Mouse (Mus musculus): ENCODE data around the gene Zbtb38.
A peak's percentile ranks its signal among the peaks of the same experiment; 100 is the strongest.

Zbtb38 gene

DNA sequence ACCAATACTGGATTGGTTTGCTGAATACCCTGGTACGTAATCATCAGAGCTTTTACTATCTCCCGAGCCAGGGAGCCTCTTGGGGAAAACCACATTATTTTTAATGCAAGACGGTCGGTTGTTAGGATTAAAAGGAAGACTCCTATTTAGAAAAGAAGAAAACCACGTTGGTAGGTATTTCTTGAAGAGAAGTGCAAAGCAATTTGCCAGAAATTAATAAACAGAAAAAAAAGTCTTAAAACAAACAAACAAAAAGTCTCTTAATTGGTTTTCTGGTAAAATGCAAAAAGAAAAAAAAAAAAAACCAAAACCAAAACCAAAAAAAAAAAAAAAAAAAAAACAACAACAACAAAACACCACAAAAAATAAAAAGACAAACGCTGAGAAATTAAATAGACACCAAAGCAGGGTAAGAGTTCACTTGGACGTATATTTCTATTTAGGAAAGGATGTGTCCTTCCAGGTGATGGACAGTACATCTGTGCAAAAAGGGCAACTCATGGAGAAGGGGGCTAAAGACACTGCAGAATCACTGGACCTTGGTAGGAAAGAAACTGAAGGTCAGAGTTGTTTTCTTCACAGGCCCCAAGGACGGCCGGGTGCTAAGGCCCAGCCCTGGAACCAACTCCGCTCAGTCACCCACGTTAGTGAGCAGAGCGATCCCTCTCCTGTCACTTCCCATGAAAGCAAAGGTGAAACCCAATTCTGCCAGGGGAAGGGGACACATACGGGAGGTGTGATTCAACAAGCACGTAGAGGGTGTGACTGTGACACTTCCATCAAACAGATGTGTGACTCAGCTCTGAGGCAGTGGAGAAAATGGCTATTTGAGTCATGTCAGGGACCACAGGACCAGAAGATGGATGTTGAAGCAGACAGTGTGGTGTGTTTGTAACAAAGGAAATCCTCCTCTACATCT lies 38.9 kb downstream of the Zbtb38 start:
- DNase-seq: no peak

DNA sequence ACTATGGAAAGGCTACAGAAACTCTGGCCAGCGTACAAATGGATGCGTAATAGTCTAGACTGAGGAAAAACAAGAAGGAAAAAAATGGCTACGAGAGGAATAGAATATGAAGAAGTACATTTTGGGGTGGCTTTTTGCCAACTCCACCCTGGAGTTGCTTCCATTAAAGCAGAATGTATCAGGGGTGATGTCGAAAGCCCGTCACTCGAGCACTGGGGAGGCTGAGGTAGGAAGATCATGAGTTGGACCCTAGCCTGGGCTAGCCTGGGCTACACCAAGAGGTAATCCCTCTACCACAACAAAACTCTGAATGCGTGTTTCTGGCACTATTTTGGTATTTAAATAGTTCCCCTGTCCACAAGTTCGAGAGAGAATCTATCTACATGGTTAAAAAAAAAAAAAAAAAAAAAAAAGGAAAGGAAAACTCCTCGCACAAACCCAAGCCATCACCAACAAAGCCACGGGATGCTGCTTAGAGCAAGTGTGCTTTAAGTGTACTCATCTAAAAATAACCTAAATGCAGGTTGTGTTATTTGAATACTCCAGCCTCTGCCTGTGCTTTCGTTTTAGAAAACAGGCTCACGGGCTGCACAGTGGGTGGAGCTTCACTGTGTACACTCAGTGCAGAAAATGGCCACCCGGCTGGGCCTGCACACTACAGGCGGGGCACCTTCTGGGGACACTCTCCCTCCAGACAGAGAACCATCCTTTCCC lies 39.7 kb downstream of the Zbtb38 start:
- no peak for DNase-seq

DNA sequence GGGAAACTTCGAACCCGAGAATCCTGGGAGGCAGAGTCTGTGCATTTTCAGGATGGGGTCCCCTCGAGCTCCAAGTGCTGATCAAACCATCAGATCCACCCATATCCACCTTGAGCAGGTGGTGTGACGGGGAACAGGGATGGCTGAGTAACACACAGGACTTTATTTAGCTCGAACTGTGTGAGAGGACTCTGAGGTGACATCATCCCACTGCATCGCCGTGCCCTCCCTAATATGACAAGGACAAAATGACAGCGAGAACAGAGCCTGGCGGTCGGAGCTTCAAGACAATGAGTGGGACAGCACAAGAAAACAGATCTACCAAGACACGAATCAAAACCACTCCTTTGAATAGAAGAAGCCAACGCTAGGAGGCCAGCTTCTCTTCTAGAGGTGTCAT lies 40.6 kb downstream of the Zbtb38 start:
- DNase-seq: no peak

DNA sequence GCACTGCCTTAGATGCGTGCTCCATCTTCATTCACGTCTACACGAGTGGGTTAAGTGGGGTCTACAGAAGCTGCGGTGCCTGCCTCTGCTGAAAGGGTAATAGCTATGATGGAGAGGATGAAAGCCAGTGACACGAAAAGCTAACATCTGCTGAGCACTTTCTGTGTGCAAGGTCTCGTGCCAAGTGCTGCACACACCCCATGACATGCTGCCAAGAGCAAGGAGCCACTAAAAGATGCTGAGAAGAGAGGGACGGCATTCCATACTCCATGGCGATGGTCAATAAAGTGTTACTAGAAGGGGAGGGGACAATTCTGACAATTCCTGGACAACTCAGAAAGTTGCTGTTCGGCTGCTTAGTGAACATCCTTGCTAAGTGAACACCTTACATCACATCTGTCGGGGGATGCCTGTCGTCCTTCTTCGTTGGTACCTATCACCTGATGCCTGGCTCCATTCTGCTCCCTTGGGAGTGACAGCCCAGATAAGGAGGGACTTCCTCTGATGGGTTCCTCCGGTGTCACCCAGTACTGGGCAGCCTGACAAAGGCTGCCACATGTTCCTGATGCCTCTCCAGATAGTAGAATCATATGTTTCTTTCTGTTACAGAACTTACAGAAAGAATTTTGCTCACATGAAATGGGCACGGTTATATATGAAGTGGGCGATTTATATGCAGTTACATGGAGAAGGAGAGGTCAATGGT lies 42.2 kb downstream of the Zbtb38 start:
- DNase-seq: no peak

DNA sequence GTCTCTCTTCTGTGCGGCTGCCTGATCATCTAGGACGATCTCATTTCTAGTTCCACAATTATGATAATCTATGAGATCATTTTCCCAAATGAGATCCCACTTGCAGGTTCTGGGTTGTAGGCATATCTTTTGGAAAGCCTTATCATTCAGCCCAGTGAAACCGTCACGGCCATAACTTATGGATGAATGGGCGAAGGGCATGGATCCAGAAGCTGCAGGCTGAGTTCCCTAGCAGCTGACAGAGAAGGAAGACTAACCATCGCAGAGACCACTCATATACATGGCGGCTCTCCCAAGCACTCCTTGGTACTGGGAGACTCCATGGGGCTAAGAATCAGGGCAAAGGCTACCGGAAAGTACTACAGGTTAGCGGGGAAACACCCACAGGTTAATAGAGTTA lies 43.7 kb downstream of the Zbtb38 start:
- DNase-seq: peak in 1 of 2 experiments; percentile 44

DNA sequence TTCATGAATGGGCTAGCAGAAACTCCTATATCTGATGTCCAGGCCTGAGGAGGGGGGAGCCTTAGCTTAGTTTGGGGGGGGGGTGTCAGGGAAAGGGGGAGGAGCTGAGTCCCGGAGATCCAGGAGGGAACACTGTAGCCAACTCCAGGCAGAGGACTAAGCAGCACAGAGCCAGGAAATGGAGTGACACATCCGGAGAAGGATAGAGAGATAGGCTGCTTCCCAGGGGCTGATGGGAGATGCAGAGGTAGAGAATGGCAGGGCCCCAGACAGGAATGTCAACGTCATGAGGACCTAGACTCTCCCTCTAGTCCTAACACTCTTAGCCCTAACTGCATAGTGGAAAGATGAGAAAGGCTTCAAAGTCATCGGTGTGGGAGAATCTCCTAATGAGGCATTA lies 44.7 kb downstream of the Zbtb38 start:
- no peak for DNase-seq

DNA sequence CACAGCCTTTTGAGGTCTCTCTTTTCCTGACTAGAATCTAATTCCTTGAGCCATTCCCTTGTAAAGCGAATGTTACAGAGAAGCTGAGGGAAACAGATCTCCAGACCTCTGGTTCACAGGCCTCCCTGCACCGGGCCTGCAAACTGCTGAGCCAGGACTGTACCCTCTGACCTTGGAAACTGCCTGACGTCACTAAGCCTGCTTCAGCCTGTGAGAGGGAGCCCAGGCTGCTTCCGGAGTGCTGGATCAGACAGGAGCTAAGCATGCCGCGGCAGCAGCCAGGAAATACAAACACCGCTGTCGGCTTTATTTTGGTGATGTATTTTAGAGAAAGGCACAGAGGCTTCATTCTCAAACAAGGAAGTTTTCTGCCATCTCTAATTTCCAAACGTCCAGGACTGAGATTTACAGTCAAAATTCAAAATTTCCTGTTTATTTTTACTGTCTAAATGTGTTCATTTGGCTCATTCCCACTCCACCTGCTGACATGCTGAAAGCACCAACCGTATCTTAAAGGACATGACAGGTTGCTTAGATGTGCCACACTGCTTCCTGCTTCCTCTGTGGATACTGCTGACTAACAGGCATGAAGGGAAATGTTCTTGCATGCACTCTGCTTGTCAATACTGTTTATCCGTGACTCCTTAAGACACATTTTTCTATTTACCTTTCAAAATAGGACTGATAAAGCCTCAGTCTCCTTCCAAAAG lies 46.9 kb downstream of the Zbtb38 start:
- DNase-seq: peak in 1 of 2 experiments; percentile 57

DNA sequence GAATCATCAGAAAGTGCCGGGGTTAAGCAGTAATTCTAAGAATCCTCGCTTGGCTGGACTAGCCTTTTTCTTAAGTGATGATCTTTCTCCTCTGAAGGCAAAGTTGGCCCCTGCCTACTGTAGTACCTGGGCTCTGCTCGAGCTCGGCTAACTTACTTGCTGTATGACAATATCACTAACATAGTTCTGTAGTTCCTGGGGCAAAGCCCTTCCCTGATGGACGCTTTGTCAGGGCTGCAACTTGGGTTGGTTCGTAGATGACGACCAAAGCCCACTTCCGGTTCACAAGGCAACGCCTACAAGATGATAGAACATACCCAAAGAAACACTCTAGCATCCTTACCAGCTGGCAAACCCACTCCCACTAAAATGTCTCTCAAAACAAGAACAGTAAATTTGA lies 47.7 kb downstream of the Zbtb38 start:
- DNase-seq: no peak

DNA sequence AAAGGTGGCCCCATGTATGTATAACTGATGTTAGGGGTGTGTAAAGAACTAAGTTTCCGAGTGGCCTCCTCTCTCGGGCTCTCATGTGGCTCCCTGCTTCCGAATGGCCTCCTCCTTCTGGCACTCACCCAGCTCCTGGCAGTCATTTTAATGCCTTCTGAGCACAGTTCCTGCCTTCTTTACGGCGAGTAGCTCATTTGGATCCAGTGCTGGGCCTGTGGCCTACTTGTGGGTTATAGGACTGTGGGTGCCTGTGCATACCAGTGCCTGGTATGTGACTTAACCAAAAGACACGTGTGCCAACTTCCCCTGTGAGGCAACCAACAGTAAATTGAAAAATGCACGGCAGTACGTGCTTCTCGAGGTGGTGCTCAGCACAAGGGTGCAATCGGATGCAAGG lies 50.7 kb downstream of the Zbtb38 start:
- peak in 1 of 2 experiments; percentile 54 for DNase-seq

DNA sequence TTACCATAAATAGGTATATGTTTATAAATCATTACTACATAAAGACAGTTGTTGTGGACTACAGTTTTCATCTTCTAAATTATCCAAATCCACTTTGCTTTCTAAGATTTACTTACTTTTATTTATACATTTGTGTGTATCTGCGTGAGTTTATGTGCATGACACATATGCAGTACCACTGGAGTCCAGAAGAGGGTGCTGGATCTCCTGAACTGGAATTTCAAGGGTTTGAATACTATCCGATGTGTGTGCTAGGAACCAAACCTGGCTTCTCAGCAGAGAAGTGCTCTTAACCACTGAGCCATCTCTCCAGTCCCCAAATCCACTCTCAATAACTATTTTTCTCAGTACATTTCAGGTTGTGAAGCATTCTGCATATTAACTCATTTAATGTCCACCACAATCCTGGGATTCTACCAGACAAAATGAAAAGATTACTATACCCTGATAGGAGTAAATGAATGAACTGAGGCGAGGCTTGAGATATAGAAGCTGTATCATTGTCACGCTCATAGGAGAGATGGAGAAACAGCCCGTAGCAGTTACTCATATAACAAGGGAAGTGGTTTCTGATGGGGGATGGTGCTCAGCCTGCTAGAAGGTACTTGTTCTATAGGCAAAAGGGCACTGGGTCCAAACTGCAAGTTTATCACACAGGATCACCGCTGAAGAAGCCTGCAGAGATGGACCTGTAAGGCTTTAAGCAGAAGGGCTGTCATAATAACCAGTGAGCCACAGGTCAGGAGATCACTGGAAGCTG lies 53.2 kb downstream of the Zbtb38 start:
- DNase-seq: peak in 1 of 2 experiments; percentile 23

DNA sequence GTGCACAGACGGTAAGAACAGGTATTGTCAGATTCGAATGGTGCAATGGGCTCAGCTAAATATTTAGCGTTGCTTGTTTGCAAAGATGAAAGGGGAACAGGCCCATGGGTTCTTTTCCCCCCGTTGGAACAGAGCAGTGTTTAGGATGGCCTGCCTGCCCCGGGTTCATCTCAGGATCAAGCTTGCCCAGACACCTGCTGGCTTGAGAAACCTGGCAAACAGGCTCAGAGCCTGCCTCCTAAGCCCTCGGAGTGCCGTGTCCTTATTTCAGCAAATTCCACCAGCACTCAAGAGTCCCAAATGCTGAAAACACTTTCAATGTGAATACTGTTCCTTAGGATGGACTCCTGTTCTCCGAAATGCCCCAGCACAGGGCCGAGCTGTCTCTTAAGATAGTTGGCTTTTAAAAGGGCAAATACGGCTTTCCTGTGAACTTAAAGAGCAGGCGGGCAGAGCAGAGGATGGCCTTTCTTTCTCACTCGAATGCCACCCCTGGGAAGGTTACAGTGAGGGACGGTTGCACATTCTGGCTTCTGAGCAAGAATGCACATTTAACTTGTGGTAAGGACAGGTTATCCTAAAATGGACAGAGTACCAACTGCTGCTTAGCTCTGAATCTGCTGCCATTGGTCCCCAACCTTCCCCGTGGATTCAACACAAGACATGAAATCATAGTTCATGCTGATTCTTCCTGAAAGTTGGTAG lies 55.7 kb downstream of the Zbtb38 start:
- DNase-seq: peak; percentile 53 to 64

DNA sequence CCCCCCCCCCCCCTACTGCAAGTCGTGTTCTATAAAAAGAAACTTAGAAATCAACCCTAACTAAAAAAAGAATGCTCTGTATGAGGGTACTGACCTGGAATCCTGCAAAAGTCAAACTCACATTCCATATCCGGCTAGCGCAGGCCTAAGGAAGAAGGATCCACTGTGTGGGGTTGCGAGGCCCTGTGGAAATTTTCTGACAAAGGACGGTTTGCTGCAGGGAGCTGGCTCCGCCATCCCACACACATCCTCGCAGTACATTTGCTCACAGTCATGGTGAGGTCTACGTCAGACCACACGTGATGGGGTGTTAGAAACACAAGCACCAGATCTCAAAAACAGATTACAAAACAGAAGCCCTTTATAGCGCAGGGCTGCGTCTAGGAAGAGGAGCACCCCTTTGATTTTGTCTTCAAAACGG lies 56.5 kb downstream of the Zbtb38 start:
- DNase-seq: peak in 1 of 2 experiments; percentile 39

DNA sequence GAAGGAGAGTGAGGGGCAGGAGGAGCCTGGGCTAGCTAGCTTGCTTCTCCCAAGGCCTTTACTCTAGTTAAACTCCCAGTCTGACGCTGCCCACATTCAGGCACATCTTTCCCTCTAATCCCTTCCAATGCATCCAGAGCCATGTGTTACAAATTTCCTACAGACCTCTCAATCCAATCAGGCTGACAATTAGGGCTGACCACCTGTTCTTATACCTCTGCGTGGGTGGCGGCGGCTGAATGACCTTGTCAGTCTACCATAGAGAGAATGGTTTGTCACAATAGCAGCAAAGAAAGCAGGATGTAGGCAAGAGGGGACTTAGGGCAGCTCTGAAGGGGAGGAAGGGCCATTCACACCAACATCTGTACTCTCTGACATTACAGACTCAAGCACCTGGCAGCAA lies 62.2 kb downstream of the Zbtb38 start:
- peak; percentile 36 to 49 for DNase-seq

DNA sequence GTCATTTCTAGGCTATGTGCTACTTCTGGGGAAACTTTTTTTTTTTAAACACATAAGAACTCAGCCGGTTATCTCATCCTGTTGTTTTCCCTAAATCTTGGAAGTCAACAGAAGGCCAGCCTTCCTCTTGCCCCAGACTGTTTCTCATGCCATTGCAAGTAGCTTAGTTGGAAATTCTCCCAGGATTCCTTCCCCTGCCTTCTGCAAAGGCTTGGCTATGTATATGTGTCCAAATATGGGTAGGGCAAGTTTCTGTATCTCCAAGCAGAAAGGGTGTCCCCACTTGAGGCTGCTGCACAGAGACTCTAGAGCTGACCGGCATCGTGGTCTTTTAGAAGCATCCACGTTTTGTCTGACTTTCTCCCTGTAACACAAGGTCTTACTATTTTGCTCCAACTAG lies 63.6 kb downstream of the Zbtb38 start:
- no peak for DNase-seq

DNA sequence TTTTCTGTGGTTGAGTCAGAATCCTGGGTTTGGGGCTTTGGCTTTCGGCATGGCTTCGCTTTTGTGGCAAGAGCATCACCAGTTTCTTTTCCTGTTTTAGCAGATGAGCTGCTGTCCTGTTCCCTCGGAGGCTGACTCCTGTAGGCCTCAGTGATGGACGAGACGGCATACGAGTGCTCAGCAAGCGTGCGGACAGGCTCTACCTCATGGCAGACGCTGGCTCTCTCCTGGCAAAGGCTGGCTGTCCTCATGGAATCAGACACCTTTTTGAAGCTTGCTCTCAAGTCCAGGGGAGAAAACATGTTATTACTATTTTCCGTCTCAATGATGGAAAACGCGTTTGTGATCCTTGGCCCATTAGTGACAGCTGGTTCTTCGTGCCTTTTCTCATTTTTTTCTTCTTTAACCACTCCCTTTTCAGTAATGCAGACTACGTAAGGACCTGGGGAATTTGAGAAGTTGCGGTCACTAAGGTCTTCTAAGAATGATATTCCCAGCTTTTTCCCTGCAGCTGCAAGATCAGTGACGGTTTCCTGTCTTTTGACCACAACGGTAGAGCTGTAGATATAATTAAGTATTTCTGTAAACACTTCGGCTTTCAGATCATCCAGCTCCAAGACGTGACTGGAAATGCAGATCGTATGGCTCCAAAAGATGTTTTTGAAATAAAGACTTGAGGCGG lies 64.3 kb downstream of the Zbtb38 start:
- DNase-seq: peak in 1 of 2 experiments; percentile 28

DNA sequence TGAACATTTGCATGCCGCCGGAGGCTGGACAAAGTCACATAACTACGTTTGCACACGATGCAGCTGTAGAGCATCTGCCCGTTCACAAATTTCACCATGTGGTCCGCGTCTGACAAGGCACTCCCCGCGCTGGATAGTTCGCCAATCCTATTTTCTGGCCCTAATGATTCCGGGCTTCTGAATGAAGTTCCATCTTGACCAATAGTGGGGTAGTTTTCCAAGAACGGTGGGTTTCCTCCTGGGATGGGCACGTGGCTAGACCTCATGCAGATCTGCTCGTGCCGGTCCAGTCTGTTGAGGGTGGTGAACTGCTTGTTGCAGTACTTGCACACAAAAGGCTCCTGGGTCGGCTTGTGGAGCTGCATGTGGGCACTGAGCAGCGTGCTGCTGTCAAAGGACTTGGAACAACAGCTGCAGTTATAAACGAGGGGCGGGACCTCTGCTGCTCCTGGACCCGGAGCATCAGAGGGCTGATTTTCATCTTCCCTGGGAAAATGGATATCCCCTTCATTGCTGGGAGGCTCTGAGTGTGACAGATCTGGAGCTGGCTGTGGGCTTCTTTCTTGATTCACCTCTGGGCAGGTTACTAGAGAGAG lies 64.9 kb downstream of the Zbtb38 start:
- no peak for DNase-seq

DNA sequence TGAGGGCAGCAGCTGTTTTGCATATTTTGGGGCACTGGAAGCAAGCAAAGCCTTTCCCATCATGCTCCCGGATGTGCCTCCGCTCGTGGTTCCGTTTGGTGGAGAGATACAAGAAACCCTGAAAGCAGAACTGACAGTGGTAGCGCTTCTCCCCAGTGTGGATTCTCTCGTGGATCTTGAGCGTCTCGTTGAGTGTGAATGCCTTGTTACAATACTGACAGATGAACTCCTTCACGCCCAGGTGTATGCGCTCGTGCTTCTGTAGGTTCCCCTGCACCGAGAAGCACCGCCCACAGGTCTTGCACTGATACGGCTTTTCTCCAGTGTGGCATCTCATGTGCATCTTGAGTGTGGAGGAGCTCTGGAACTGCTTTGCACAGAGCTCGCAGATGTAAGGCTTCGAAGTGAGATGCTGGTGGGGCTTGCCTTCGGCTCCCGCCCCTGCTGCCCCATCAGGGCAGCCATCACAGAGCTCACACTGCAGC lies 67.0 kb downstream of the Zbtb38 start:
- no peak for DNase-seq

DNA sequence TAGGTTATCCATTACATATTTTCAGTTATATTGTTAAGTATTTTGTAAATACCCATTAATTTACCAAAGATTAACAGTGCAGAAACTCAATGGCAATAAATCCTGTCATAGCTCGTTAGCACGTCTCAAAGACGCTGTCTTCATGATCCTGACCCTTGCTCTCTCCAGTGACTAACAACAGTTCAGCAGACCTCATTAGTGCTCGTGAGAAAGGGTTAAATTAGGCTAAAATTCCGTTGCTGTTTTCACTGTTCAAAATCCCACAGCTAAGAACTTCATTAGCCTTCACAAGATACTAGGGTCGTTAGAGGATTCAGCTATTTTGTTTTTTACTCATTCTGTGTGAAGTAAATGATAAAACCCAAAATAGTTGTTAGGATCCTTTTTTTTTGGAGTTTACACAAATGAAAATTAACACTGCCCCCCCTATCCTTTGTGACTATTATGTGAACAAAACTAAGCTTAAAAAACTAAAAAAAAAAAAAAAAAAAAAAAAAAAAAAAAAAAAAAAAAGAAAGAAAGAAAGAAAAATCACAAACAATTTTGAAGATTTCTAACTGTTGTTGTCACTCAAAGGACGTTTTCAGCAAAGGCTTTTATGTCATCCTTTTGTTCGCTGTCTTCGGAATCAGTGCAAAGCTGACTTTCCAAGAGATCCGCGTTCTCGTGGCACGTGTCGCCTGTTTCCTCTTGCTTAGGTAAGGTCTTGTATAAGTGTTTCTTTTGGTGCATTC lies 67.6 kb downstream of the Zbtb38 start:
- DNase-seq: no peak

DNA sequence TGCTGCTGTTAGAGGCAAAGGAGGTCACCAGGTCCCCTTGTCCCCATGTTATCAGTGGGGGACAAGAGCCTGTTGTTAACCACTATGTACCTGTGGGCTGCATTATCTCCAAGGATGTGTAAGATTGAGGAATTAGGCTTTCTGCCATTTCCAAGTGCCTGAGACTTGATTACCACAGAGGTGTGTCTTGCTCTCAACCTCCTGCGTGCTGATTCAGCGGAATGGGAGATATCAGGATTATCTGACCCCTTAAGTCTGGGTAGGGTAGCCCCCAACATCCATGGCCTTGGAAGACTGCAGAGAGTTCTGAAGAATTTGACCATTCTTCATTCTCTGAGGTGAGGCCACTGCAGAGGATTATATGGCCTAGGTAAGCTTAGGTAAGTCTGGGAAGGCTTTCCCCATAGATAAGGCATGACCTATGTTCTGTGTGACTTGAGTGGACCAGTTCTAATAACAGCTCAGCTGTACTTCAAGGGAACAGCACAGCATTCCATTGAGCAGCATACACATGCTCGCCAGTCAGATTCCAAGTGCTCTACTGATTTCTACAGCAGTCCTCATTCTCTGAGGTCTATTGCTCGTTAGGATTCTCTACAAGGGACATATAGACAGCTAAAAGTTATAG lies 68.4 kb downstream of the Zbtb38 start:
- DNase-seq: no peak
